Mouse (Mus musculus) midbrain, embryonic 16.5 days (tissue): ENCODE data around the gene Cul3. TPM values are rescaled to one million over a fixed set of nuclear protein-coding genes. Genes with fewer than 3 reads are reported as not detected.
A peak's percentile ranks its signal among the peaks of the same experiment; 100 is the strongest.

Experiments used
- ATAC-seq: fragments of 200-750 bp; cut with Nextera tagmentation; 2 replicates; pipeline ENCODE4 v1.8.0; 2017; ENCODE audit warnings: moderate TSS enrichment
- H3K27ac ChIP-seq: fragments of 300-500 bp; sonication (generic); 2 replicates; pipeline ENCODE4 v1.5.1; 2014; ENCODE audit warnings: mild to moderate bottlenecking, low read length, mixed read lengths
- H3K27me3 ChIP-seq: fragments of 300-500 bp; sonication (generic); 2 replicates; pipeline ENCODE4 v1.6.1; 2014; ENCODE audit warnings: low read depth, low read length, mixed read lengths; ENCODE audit not compliant: control insufficient read depth, insufficient read depth
- H3K36me3 ChIP-seq: fragments of 300-500 bp; sonication (generic); 2 replicates; pipeline ENCODE4 v1.6.1; 2014; ENCODE audit warnings: mild to moderate bottlenecking, low read length, moderate library complexity, mixed read lengths; ENCODE audit not compliant: control insufficient read depth, insufficient read depth
- H3K4me1 ChIP-seq: fragments of 300-500 bp; sonication (generic); 2 replicates; pipeline ENCODE4 v1.6.1; 2014; ENCODE audit warnings: mild to moderate bottlenecking, low read length, mixed read lengths; ENCODE audit not compliant: control insufficient read depth, insufficient read depth
- H3K4me2 ChIP-seq: fragments of 300-500 bp; sonication (generic); 2 replicates; pipeline ENCODE4 v1.6.1; 2014; ENCODE audit warnings: mild to moderate bottlenecking, low read length, mixed read lengths
- H3K4me3 ChIP-seq: fragments of 300-500 bp; sonication (generic); 2 replicates; pipeline ENCODE4 v1.5.1; 2014; ENCODE audit warnings: low read depth, mild to moderate bottlenecking, low read length, moderate library complexity, mixed read lengths
- H3K9ac ChIP-seq: fragments of 300-500 bp; sonication (generic); 2 replicates; pipeline ENCODE4 v1.6.1; 2014; ENCODE audit warnings: low read depth, low read length, mixed read lengths
- H3K9me3 ChIP-seq: fragments of 300-500 bp; sonication (generic); replicated peaks from 2 replicates; pipeline ENCODE4 v1.6.1; 2014; ENCODE audit warnings: mild to moderate bottlenecking, low read length, mixed read lengths; ENCODE audit not compliant: control insufficient read depth, poor library complexity, severe bottlenecking
- WGBS: fragments of 180-500 bp; shearing (Covaris S2); extraction: QIAGEN DNeasy Blood & Tissue Kit; methylation state at CpG from one replicate; pipeline ENCODE4 v1.1.7; 2014; 5-methylcytosine and 5-hydroxymethylcytosine counted together
- polyA plus RNA-seq: library from polyadenylated mRNA; unstranded; fragments of >200 nt; fragmentation: Nextera tagmentation; extraction: Ambion mirVana; gene quantifications from 2 replicates; pipeline ENCODE4 v1.2.1, GENCODE M21; 2015

Gene Cul3
- polyA plus RNA-seq, 1 experiment from 2014 or later, result 21.6 TPM

GRCm38 (mm10) chr1:80221151-80221550, 119.1 kb downstream of the Cul3 start:
- Histone ChIP-seq H3K4me2 (no peak overlapping the region), H3K9ac (no peak overlapping the region), H3K4me3 (no peak overlapping the region), H3K9me3 (no peaks in the 10 kb centered on the region), H3K27me3 (no peaks in the 10 kb centered on the region), H3K27ac (no peak overlapping the region), H3K4me1 (peaks cover 9% of the 10 kb centered on the region), H3K36me3 (no peaks in the 10 kb centered on the region)
- 53% methylated on average over 4 of the region's 4 CpGs for WGBS
- ATAC-seq, result peak; percentile 66

DNA sequence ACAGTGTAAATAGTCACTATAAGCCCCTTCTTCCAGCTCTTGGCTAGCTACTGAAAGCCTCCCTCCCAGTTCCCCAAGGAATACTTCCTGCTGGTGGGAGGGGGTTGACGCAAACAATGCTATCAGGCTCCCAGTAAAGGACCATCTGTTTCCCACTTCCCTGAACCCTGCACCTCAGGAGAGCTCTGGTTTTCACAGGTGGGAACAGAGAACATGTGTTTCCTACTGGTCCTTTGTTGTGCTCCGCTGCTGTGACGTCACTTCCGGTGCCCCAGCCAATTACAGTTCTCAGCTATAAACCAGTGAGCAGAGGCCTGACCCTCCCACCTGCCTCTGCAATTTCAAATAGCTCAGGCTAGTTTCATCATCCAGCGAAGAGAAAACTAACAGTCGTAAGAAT, 122.0 kb downstream of the Cul3 start, which contains the start of gene Fam124b:
Gene Fam124b, minus strand, starts transcription at position 206 of the 400 bp plus-strand sequence.
- no peak for ATAC-seq

More for the DNA sequence above, 122.0 kb downstream of the Cul3 start, which contains the start of gene Fam124b:
- H3K27ac ChIP-seq, result no peak within 1 kb of the TSS
- WGBS, result 81% methylated on average over 6 of the region's 6 CpGs
- H3K9ac ChIP-seq, result no peak within 1 kb of the TSS
- no peak within 1 kb of the TSS for H3K4me3 ChIP-seq
- H3K4me1 ChIP-seq, result no peaks in the 10 kb centered on the region
- H3K4me2 ChIP-seq, result no peak within 1 kb of the TSS
- H3K27me3 ChIP-seq, result no peaks in the 10 kb centered on the region
- H3K9me3 ChIP-seq, result no peaks in the 10 kb centered on the region
- H3K36me3 ChIP-seq, result no peaks in the 10 kb centered on the region

Other genes with a start within 250 kb of the Cul3 start
- 0.58 and 0.63 TPM in 2 replicates for gene Fam124b, start 122.0 kb downstream of the Cul3 start, polyA plus RNA-seq
- gene Gm45261, start 121.0 kb upstream of the Cul3 start, polyA plus RNA-seq, result not detected in 2 replicates